Mouse (Mus musculus) heart, embryonic 11.5 days (tissue): ENCODE data around the gene Kif11. TPM values are rescaled to one million over a fixed set of nuclear protein-coding genes. Genes with fewer than 3 reads are reported as not detected.

Experiments used
- ATAC-seq: fragments of 200-750 bp; cut with Nextera tagmentation; replicated peaks from 2 replicates; pipeline ENCODE4 v1.8.0; 2017; ENCODE audit warnings: moderate library complexity; ENCODE audit not compliant: insufficient number of reproducible peaks, low FRiP score, low TSS enrichment
- H3K27ac ChIP-seq: fragments of 300-500 bp; sonication (generic); 2 replicates; pipeline ENCODE4 v1.5.1; 2014; ENCODE audit warnings: mild to moderate bottlenecking, low read depth, low read length
- H3K27me3 ChIP-seq: fragments of 300-500 bp; sonication (generic); 2 replicates; pipeline ENCODE4 v1.6.1; 2014; ENCODE audit warnings: mild to moderate bottlenecking, low read length, mixed read lengths; ENCODE audit not compliant: control insufficient read depth, insufficient read depth
- H3K36me3 ChIP-seq: fragments of 300-500 bp; sonication (generic); 2 replicates; pipeline ENCODE4 v1.6.1; 2014; ENCODE audit warnings: mild to moderate bottlenecking, low read length, moderate library complexity, mixed read lengths; ENCODE audit not compliant: control insufficient read depth, insufficient read depth
- H3K4me1 ChIP-seq: fragments of 300-500 bp; sonication (generic); 2 replicates; pipeline ENCODE4 v1.6.1; 2014; ENCODE audit warnings: low read length; ENCODE audit not compliant: control insufficient read depth, insufficient read depth
- H3K4me2 ChIP-seq: fragments of 300-500 bp; sonication (generic); 2 replicates; pipeline ENCODE4 v1.6.1; 2014; ENCODE audit warnings: mild to moderate bottlenecking, moderate library complexity
- H3K4me3 ChIP-seq: fragments of 300-500 bp; sonication (generic); 2 replicates; pipeline ENCODE4 v1.5.1; 2014; ENCODE audit warnings: low read depth, low read length
- H3K9ac ChIP-seq: fragments of 300-500 bp; sonication (generic); 2 replicates; pipeline ENCODE4 v1.6.1; 2014; ENCODE audit warnings: mild to moderate bottlenecking, low read depth, low read length, moderate library complexity
- H3K9me3 ChIP-seq: fragments of 300-500 bp; sonication (generic); replicated peaks from 2 replicates; pipeline ENCODE4 v1.6.1; 2016; ENCODE audit warnings: low read length; ENCODE audit not compliant: control insufficient read depth
- WGBS: fragments of 180-500 bp; shearing (Covaris S2); extraction: QIAGEN DNeasy Blood & Tissue Kit; methylation state at CpG from one replicate; pipeline ENCODE4 v1.1.7; 2014; ENCODE audit not compliant: insufficient replicate concordance; 5-methylcytosine and 5-hydroxymethylcytosine counted together
- polyA plus RNA-seq: library from polyadenylated mRNA; unstranded; fragments of >200 nt; fragmentation: Nextera tagmentation; extraction: Ambion mirVana; gene quantifications from 2 replicates; pipeline ENCODE4 v1.2.1, GENCODE M21; 2014

Gene Kif11
- polyA plus RNA-seq, 1 experiment from 2014 or later = 54.1 TPM

- 66% methylated on average over 6 of the region's 6 CpGs for WGBS
- H3K27ac ChIP-seq = no peak overlapping the region
- H3K9ac ChIP-seq = no peak overlapping the region
- H3K27me3 ChIP-seq = no peaks in the 10 kb centered on the region
- no peaks in the 10 kb centered on the region for H3K36me3 ChIP-seq
- H3K4me2 ChIP-seq = no peak overlapping the region
- H3K4me1 ChIP-seq = no peaks in the 10 kb centered on the region
- no peak overlapping the region for H3K4me3 ChIP-seq
- no peak for ATAC-seq
- no peaks in the 10 kb centered on the region for H3K9me3 ChIP-seq
These were observed 92.8 kb downstream of the Kif11 start for GRCm38 (mm10) chr19:37468841-37469566.

Other genes with a start within 250 kb of the Kif11 start
- gene March5, start 168.9 kb upstream of the Kif11 start, polyA plus RNA-seq = 89.6 and 96.3 TPM in 2 replicates
- gene Cpeb3, start 167.8 kb upstream of the Kif11 start, polyA plus RNA-seq = 4.3 and 4.4 TPM in 2 replicates
- gene Ide, start 38.6 kb upstream of the Kif11 start, polyA plus RNA-seq = 54.7 and 56.9 TPM in 2 replicates
- 10.9 and 13.4 TPM in 2 replicates for gene Hhex, start 58.4 kb downstream of the Kif11 start, polyA plus RNA-seq
- gene Exoc6, start 174.0 kb downstream of the Kif11 start, polyA plus RNA-seq = 22.3 TPM in 2 replicates